Mouse (Mus musculus) fat pad, adult 2 months (tissue): Measurements from ENCODE around the gene Olfr99.
"Not testable (repeated sequence)": the region's sequence is repeated elsewhere in the genome, so short reads cannot be mapped to it uniquely, and the experiment has no call there.

ENCODE experiments used
- DNase-seq: peaks from one replicate; pipeline ENCODE4 v3.0.0-alpha.2; 2011; ENCODE audit warnings: low read depth, low spot score; ENCODE audit errors: extremely low read depth

Gene Olfr99

DNA sequence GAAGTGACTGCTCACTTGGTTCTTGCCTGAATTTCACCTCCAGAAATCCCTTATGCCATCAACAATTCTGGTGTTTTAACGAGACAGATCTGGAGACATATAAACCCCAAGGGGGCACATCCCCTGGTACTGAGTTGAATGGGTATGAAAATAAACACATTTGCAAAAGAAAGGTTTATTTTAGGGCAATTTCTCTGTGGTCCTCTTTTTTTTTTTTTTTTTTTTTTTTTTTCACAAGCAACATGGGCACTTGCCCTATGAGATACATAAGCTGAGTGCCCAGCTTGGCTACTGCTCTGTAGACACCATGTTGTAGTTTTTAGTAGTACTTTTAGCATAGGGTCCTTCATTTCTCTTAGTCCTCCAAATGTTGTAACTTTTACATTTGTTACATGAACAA, at the start of gene Olfr99:
TSS of gene Olfr99 (minus strand) at position 101 of the 400 bp plus-strand sequence.
- no peak for DNase-seq

- no peak for DNase-seq
Observed at GRCm38 (mm10) chr17:37316954-37317353, 33.7 kb upstream of the Olfr99 start, which contains the start of gene Olfr102. Olfr102 (minus strand) TSS chr17:37317054.

GRCm38 (mm10) chr17:37310146-37310699, 27.0 kb upstream of the Olfr99 start:
- no peak for DNase-seq

DNA sequence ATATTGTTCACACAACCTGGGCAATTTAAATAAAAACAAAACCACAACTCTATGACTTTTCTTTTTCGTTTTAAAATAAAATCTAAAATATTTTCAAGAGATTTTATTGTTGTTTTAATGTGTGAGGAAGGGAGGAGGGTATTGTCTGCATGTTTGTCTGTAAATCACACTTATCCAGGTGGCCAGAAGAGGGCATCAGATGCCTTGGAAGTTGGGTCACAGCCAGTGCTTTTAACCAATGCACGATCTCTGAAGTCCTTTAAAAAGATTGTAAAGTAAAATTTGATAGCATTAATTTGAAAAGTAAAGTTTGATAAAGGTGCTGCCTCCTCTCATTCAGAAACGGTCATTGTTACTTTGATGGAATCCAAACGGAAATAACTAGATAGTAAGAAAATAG, 25.2 kb upstream of the Olfr99 start:
- no peak for DNase-seq

DNA sequence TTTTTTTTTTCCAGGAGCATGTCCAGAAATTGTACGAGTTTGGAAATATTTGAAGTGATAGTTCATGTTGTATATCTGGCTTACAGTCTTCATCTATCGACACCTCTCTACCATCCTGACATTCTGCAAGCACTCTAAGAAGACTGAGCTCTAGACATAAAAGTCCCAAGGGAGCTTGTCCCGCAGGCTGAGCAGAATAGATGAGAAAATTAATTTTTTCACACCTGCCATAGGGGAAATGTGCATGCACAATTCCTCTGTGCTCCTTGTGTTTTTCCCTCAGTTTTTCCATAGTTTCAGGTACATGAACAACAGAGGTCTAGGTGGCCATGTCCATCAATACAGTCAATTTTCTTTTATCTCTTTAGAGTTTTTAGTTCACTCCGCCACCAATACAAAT, 21.0 kb upstream of the Olfr99 start, which contains the start of gene Olfr101:
TSS of gene Olfr101 (minus strand) at position 101 of the 400 bp plus-strand sequence.
- no peak for DNase-seq

GRCm38 (mm10) chr17:37280331-37280730, 2.9 kb downstream of the Olfr99 start:
- no peak for DNase-seq

DNA sequence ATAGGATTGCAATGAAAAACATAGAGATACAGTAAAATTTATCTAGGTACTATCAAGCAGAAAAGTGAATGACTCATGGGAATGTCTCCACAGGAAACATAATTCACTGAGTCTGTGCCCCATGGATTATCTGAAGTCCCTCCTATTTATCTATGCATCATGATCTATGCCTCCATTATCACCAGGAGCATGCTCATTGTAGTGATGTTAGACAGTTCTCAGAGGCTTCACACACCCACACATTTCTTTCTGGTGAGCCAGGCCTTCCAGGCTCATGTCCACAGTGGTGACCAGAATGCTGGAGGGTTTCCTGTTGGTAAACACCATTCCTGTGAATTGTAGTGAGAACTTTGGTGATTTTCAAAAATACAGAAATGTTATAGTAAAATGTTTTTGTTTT, 6.7 kb downstream of the Olfr99 start:
- DNase-seq: no peak

DNA sequence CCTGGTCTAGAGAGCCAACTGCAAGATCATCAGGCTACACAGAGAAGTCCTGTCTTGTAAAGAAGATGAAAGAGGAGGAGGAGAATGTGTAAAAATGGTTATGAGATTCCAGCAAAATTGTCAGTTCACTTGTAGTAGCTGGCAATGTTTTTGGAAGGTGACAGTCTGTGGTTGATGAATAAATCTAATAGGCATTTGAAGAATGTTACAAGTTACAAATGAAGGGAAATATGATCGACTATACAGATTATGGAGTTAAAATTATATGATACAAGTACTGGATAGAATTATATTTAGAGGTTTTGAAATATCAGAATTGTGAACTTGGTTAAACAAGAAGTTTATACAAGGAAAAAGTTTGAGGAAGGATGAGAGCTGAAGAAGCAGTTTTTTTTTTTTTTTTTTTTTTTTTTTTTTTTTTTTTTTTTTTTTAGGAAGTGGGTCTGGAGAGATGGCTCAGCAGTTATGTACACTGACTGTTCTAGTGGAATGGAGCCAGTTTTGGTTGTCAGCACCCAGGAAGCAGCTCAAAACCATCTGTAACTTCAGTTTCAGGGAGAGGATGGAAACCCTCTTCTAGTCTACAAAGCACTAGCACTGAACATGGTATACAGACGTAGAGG, 7.5 kb downstream of the Olfr99 start:
- no peak for DNase-seq

- no peak for DNase-seq
Observed at GRCm38 (mm10) chr17:37270702-37271092, 12.6 kb downstream of the Olfr99 start.

DNA sequence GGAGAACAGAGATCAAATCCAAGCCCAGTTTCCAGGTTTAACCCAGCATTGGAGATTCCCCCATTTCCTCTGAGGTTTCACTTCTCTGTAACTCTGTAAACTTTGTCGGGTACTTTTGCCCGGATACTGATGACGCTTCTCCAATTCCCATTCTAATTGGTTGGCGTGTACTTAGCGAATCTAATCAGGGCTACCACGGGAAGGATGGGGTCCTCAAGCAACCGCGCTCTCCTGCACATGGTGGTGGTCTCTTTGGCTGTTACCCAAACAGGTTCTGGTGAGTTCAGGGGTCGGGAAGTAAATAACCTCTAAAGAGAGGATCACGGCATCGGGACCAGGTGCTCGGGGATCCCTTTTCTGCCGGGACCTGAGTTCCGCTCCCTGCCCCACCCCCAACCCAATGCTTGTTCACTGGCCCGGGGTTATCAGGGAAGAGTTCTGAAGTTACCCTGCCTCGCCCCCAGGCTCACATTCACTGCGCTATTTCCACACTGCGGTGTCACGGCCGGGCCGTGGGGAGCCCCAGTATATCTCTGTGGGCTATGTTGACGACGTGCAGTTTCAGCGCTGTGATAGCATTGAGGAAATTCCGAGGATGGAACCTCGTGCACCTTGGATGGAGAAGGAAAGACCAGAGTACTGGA, 13.1 kb downstream of the Olfr99 start, which contains the start of gene H2-M3:
TSS of gene H2-M3 (plus strand) at position 163 of the 644 bp plus-strand sequence.
- peak; percentile 1 for DNase-seq

DNA sequence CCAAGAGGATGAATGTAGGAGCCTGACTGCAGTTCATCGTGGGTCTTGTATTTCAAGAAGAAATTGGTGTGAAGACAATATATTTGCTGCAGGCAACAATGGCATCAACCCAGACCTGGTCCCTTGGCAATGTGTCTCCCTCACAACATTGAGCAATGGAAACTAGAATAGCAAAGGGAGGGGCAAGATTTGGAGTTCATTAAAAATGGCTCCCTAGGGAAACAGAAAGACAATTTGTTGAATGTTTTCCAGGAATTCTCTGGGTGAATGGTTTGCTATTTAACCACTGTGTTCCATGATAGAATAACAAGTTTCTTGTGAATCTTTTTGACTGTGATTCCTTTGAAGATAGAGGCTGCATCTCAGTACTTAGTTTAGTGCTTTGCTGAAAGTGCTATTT, 19.6 kb downstream of the Olfr99 start, which contains the start of gene Olfr98:
TSS of gene Olfr98 (minus strand) at position 124 of the 400 bp plus-strand sequence.
- no peak for DNase-seq

- DNase-seq: no peak
Observed at GRCm38 (mm10) chr17:37250544-37250943, 32.7 kb downstream of the Olfr99 start.

GRCm38 (mm10) chr17:37249460-37249859, 33.8 kb downstream of the Olfr99 start:
- DNase-seq: no peak

DNA sequence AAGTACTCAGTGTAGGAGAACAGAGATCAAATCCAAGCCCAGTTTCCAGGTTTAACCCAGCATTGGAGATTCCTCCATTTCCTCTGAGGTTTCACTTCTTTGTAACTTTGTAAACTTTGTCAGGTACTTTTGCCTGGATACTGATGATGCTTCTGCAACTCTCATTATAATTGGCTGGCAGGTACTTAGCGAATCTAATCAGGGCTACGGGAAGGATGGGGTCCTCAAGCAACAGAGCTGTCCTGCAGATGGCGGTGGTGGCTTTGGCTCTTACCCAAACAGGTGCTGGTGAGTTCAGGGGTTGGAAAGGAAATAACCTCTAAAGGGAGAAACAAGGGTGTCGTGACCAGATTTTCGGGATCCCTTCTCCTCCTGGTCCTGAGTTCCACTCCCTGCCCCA, 36.5 kb downstream of the Olfr99 start:
- no peak for DNase-seq

- no peak for DNase-seq
Observed at GRCm38 (mm10) chr17:37242198-37242597, 41.1 kb downstream of the Olfr99 start.

GRCm38 (mm10) chr17:37237230-37237629, 46.0 kb downstream of the Olfr99 start, which contains the start of gene Olfr97:
Olfr97 (minus strand) TSS chr17:37237330.
- not testable (repeated sequence) for DNase-seq
